Mouse (Mus musculus) testis, adult 2 months (tissue): ENCODE measurements around the gene Rhoa.

ENCODE experiments used
- CTCF ChIP-seq: fragments of 200-500 bp; IDR thresholded peaks from 2 replicates; pipeline ENCODE4 v1.5.1; 2012; ENCODE audit warnings: low read depth, mild to moderate bottlenecking, inconsistent platforms, low read length, moderate library complexity; ENCODE audit not compliant: control insufficient read depth, insufficient read depth, insufficient replicate concordance
- POLR2A ChIP-seq: fragments of 200-500 bp; IDR thresholded peaks from 2 replicates; pipeline ENCODE4 v1.6.1; 2012; ENCODE audit warnings: low read depth, mild to moderate bottlenecking, inconsistent platforms, low read length, moderate library complexity; ENCODE audit not compliant: control insufficient read depth

- TF ChIP-seq CTCF (no peak), POLR2A (no peak)
Measured at GRCm38 (mm10) chr9:108263131-108263681, 42.7 kb upstream of the Rhoa start.
